Mouse (Mus musculus) right cerebral cortex, postnatal 14 days (tissue): ENCODE data around the gene Parp16.
"Not testable (repeated sequence)": the region's sequence is repeated elsewhere in the genome, so short reads cannot be mapped to it uniquely, and the experiment has no call there.

Experiments used
- DNase-seq: peaks from one replicate; pipeline ENCODE4 v3.0.0; 2022

The Parp16 gene

GRCm38 (mm10) chr9:65247502-65248376 lies 52.6 kb downstream of the Parp16 start:
- DNase-seq: no peak

GRCm38 (mm10) chr9:65248377-65248690 lies 53.2 kb downstream of the Parp16 start:
- DNase-seq: no peak

- DNase-seq: no peak
These were observed 56.9 kb downstream of the Parp16 start for GRCm38 (mm10) chr9:65252026-65252425.

GRCm38 (mm10) chr9:65255906-65256600 lies 60.9 kb downstream of the Parp16 start:
- no peak for DNase-seq

GRCm38 (mm10) chr9:65257218-65257910 lies 62.2 kb downstream of the Parp16 start:
- no peak for DNase-seq

- DNase-seq: no peak
These were observed 64.2 kb downstream of the Parp16 start for GRCm38 (mm10) chr9:65259366-65259765.

GRCm38 (mm10) chr9:65261591-65262230 lies 66.6 kb downstream of the Parp16 start:
- DNase-seq: no peak

GRCm38 (mm10) chr9:65262641-65263120 lies 67.5 kb downstream of the Parp16 start:
- DNase-seq: no peak

- DNase-seq: no peak
These were observed 69.8 kb downstream of the Parp16 start, which contains the start of gene Cilp for GRCm38 (mm10) chr9:65264959-65265358. Gene Cilp (plus strand): TSS chr9:65265180.

GRCm38 (mm10) chr9:65267742-65268515 lies 72.8 kb downstream of the Parp16 start:
- DNase-seq: no peak

GRCm38 (mm10) chr9:65273048-65273809 lies 78.1 kb downstream of the Parp16 start:
- DNase-seq: no peak

GRCm38 (mm10) chr9:65273873-65274272 lies 78.7 kb downstream of the Parp16 start:
- DNase-seq: no peak

- not testable (repeated sequence) for DNase-seq
These were observed 79.7 kb downstream of the Parp16 start for GRCm38 (mm10) chr9:65274851-65275250.

GRCm38 (mm10) chr9:65275810-65276530 lies 80.8 kb downstream of the Parp16 start:
- no peak for DNase-seq

GRCm38 (mm10) chr9:65281536-65282151 lies 86.5 kb downstream of the Parp16 start:
- no peak for DNase-seq

- DNase-seq: no peak
These were observed 88.1 kb downstream of the Parp16 start for GRCm38 (mm10) chr9:65283301-65283700.

- DNase-seq: not testable (repeated sequence)
These were observed 93.1 kb downstream of the Parp16 start for GRCm38 (mm10) chr9:65288252-65288651.
